Mouse (Mus musculus) embryonic fibroblast, embryonic 13.5 days (primary cell): ENCODE data around the gene Ugt1a6b.

Source experiments
- CTCF ChIP-seq: IDR thresholded peaks from 2 replicates; pipeline ENCODE4 v1.5.1; 2011; ENCODE audit warnings: mild to moderate bottlenecking, control low read depth, low read length, moderate library complexity, borderline replicate concordance; ENCODE audit not compliant: insufficient read depth
- POLR2A ChIP-seq: IDR thresholded peaks from 2 replicates; pipeline ENCODE4 v1.6.1; 2011; ENCODE audit warnings: low read depth, mild to moderate bottlenecking, control low read depth, low read length, moderate library complexity

- no peak for TF ChIP-seq POLR2A
- TF ChIP-seq CTCF: no peak
Observed at GRCm38 (mm10) chr1:88237311-88237710, 134.3 kb downstream of the Ugt1a6b start.
